Mouse (Mus musculus): Measurements from ENCODE around the gene Dapk2. TPM values are rescaled to one million over a fixed set of nuclear protein-coding genes. Genes with fewer than 3 reads are reported as not detected.

Dapk2 gene
- polyA plus RNA-seq, 1 experiment from 2014 or later, result 6.7 TPM

DNA sequence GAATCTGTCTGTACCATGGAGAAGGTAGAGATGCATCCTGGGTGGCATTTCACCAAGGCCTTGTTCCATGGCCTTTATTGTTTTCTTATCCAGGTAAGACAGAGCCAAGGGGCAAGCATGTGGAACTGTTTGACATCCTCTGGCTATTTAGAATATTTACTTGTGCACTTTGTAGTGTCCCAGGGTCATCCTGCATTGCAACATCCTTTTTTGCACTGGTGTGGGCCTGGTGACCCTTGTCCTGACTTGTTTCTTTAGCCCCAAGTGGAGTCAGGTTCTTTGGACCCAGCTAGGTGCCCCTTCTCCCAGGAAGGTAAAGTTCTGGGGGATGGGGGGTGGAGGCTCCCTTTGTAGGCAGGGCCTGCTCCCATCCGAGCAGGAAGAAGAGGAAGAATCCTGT lies 20.0 kb downstream of the Dapk2 start:
- ATAC-seq (ENCODE audit: low FRiP score) (no peak), DNase-seq (ENCODE audit: low spot score, missing footprints) (peak; percentile 61)
- Histone ChIP-seq H3K4me3 (ENCODE audit: low read depth, low read length) (no peak overlapping the region), H3K4me2 (no peak overlapping the region), H3K27me3 (ENCODE audit: control insufficient read depth, insufficient read depth, low read length) (no peaks in the 10 kb centered on the region), H3K9me3 (ENCODE audit: control insufficient read depth, low read length) (no peaks in the 10 kb centered on the region), H3K4me1 (ENCODE audit: control insufficient read depth, insufficient read depth, low read length) (no peaks in the 10 kb centered on the region), H3K9ac (ENCODE audit: low read length) (no peak overlapping the region), H3K27ac (ENCODE audit: low read depth, low read length) (no peak overlapping the region), H3K36me3 (ENCODE audit: control insufficient read depth, insufficient read depth, low read length) (no peaks in the 10 kb centered on the region)
- WGBS, result 0% methylated on average over 1 of the region's 1 CpGs

GRCm38 (mm10) chr9:66179795-66180194 lies 21.8 kb downstream of the Dapk2 start:
- H3K27ac ChIP-seq (ENCODE audit: low read depth, low read length), result no peak overlapping the region

GRCm38 (mm10) chr9:66181126-66181825 lies 23.3 kb downstream of the Dapk2 start:
- Histone ChIP-seq H3K27me3 (ENCODE audit: control insufficient read depth, insufficient read depth, low read length) (no peaks in the 10 kb centered on the region), H3K9me3 (ENCODE audit: control insufficient read depth, low read length) (no peaks in the 10 kb centered on the region), H3K9ac (ENCODE audit: low read length) (no peak overlapping the region), H3K4me2 (no peak overlapping the region), H3K4me1 (ENCODE audit: control insufficient read depth, insufficient read depth, low read length) (no peaks in the 10 kb centered on the region; the same call in 1 of the 2 replicates), H3K36me3 (ENCODE audit: control insufficient read depth, insufficient read depth, low read length) (no peaks in the 10 kb centered on the region), H3K4me3 (ENCODE audit: low read depth, low read length) (no peak overlapping the region), H3K27ac (ENCODE audit: low read depth, low read length) (no peak overlapping the region)
- 78% methylated on average over 4 of the region's 4 CpGs for WGBS
- no peak for ATAC-seq (ENCODE audit: low FRiP score)
- DNase-seq (ENCODE audit: low spot score, missing footprints), result peak; percentile 62

More at GRCm38 (mm10) chr9:66179795-66180194, 21.8 kb downstream of the Dapk2 start:
- no peak overlapping the region for H3K4me2 ChIP-seq
- H3K9me3 ChIP-seq (ENCODE audit: control insufficient read depth, low read length), result no peaks in the 10 kb centered on the region
- H3K27me3 ChIP-seq (ENCODE audit: control insufficient read depth, insufficient read depth, low read length), result no peaks in the 10 kb centered on the region
- DNase-seq (ENCODE audit: low spot score, missing footprints) (peak; percentile 80), ATAC-seq (ENCODE audit: low FRiP score) (no peak)
- no peaks in the 10 kb centered on the region for H3K4me1 ChIP-seq (ENCODE audit: control insufficient read depth, insufficient read depth, low read length)
- WGBS, result 90% methylated on average over 6 of the region's 6 CpGs
- no peaks in the 10 kb centered on the region for H3K36me3 ChIP-seq (ENCODE audit: control insufficient read depth, insufficient read depth, low read length)
- H3K4me3 ChIP-seq (ENCODE audit: low read depth, low read length), result no peak overlapping the region
- no peak overlapping the region for H3K9ac ChIP-seq (ENCODE audit: low read length)

DNA sequence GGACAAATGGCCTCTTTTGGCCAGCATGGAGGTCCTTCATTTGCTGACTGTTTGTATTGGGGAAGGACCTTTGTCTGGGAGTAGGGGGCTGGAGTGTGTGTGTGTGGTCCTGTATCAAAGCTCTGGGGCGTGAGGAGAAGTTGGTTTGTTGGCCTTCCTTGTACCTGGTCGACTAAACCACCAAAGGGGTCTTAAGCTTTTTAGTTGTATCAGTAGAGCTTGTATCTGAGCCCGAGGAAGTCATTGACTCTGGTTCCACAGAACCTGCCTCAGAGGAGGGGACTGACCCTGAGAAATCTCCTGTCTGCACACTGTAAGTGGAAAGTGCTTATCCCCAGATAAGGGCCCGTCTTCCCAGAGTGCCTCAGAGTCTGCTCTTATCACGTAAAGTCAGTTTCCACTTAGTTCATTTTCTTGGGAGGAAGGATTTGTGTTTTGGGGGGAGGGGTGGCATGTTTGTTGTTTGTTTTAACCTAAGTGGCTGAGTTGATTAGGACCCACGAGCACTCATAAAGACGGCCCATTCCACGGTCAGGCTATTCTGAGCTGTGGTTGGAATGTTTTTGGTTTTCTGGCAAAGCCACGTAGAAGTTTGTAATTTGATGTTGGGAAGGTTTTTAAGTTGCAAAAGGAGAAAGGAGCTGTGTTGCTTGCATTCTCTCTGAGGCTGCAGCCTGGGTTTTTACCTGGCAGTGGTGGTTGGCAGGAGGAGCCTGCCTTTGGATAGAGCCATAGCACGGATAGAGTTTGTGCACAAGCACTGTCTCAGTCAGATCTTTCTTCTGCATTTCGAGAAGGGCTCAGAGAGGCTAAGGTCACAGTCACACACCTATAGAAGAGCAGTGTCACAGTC lies 24.0 kb downstream of the Dapk2 start:
- WGBS, result 68% methylated on average over 11 of the region's 11 CpGs
- no peak overlapping the region for H3K4me3 ChIP-seq (ENCODE audit: low read depth, low read length)
- H3K9ac ChIP-seq (ENCODE audit: low read length), result no peak overlapping the region
- H3K4me1 ChIP-seq (ENCODE audit: control insufficient read depth, insufficient read depth, low read length), result peaks cover 7% of the 10 kb centered on the region
- no peaks in the 10 kb centered on the region for H3K36me3 ChIP-seq (ENCODE audit: control insufficient read depth, insufficient read depth, low read length)
- ATAC-seq (ENCODE audit: low FRiP score), result no peak
- no peaks in the 10 kb centered on the region for H3K9me3 ChIP-seq (ENCODE audit: control insufficient read depth, low read length)
- no peaks in the 10 kb centered on the region for H3K27me3 ChIP-seq (ENCODE audit: control insufficient read depth, insufficient read depth, low read length)
- no peak overlapping the region for H3K4me2 ChIP-seq
- peak; percentile 80 for DNase-seq (ENCODE audit: low spot score, missing footprints)
- H3K27ac ChIP-seq (ENCODE audit: low read depth, low read length), result no peak overlapping the region; the same call in 1 of the 2 replicates

DNA sequence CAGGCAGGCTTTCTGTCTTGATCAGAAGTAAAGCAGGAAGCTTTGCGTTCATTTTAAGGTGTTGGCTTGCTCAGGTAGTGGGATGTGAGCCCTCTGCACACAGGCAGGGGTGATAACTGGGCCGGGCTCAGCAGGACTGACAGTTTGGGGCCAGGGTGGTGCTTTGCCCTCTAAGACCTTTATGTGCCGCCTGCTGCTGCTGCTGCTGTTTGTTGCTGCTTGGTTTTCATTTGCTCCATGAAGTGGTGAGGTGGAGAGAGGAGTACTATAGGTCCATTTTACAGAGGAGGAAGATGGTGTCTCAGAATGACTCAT lies 24.6 kb downstream of the Dapk2 start:
- ATAC-seq (ENCODE audit: low FRiP score) (no peak), DNase-seq (ENCODE audit: low spot score, missing footprints) (no peak)
- H3K9me3 ChIP-seq (ENCODE audit: control insufficient read depth, low read length), result no peaks in the 10 kb centered on the region
- no peak overlapping the region for H3K9ac ChIP-seq (ENCODE audit: low read length)
- no peaks in the 10 kb centered on the region for H3K36me3 ChIP-seq (ENCODE audit: control insufficient read depth, insufficient read depth, low read length)
- H3K4me2 ChIP-seq, result no peak overlapping the region
- no peak overlapping the region; the same call in 1 of the 2 replicates for H3K27ac ChIP-seq (ENCODE audit: low read depth, low read length)
- H3K4me1 ChIP-seq (ENCODE audit: control insufficient read depth, insufficient read depth, low read length), result peaks cover 10% of the 10 kb centered on the region
- no peaks in the 10 kb centered on the region for H3K27me3 ChIP-seq (ENCODE audit: control insufficient read depth, insufficient read depth, low read length)
- H3K4me3 ChIP-seq (ENCODE audit: low read depth, low read length), result no peak overlapping the region
- WGBS, result 75% methylated on average over 3 of the region's 3 CpGs

GRCm38 (mm10) chr9:66183023-66183422 lies 25.0 kb downstream of the Dapk2 start:
- Histone ChIP-seq H3K4me1 (ENCODE audit: control insufficient read depth, insufficient read depth, low read length) (peaks cover 10% of the 10 kb centered on the region), H3K4me3 (ENCODE audit: low read depth, low read length) (no peak overlapping the region), H3K27me3 (ENCODE audit: control insufficient read depth, insufficient read depth, low read length) (no peaks in the 10 kb centered on the region), H3K27ac (ENCODE audit: low read depth, low read length) (no peak overlapping the region), H3K9ac (ENCODE audit: low read length) (no peak overlapping the region), H3K9me3 (ENCODE audit: control insufficient read depth, low read length) (no peaks in the 10 kb centered on the region), H3K36me3 (ENCODE audit: control insufficient read depth, insufficient read depth, low read length) (no peaks in the 10 kb centered on the region), H3K4me2 (no peak overlapping the region)
- 86% methylated on average over 3 of the region's 3 CpGs for WGBS
- DNase-seq (ENCODE audit: low spot score, missing footprints) (peak; percentile 61), ATAC-seq (ENCODE audit: low FRiP score) (no peak)

DNA sequence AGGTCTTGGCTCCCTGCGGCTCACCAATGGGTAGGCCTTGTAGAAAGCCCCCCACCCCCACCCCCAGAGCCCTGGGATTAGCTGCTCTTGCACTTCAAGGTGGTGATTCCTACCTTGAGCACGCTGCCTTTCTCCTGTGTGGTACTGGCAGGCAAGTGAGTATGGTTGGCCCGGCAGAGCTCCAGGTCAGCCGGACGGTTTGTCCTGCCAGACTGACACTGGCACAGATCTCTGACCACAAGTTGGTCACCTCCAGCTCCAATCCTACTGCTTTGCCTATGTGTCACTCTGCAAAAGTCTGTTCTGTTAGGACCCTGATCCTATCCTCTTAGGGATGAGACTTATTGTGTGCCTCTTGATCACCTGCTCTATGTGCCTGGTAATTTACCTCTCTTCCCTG lies 26.5 kb downstream of the Dapk2 start:
- ATAC-seq (ENCODE audit: low FRiP score), result no peak

GRCm38 (mm10) chr9:66186426-66186825 lies 28.4 kb downstream of the Dapk2 start:
- H3K27ac ChIP-seq (ENCODE audit: low read depth, low read length), result peak overlapping the region; percentile 31; the same call in 1 of the 2 replicates
- peaks cover 10% of the 10 kb centered on the region for H3K4me1 ChIP-seq (ENCODE audit: control insufficient read depth, insufficient read depth, low read length)
- H3K9me3 ChIP-seq (ENCODE audit: control insufficient read depth, low read length), result no peaks in the 10 kb centered on the region
- H3K27me3 ChIP-seq (ENCODE audit: control insufficient read depth, insufficient read depth, low read length), result no peaks in the 10 kb centered on the region
- no peak overlapping the region for H3K9ac ChIP-seq (ENCODE audit: low read length)
- ATAC-seq (ENCODE audit: low FRiP score) (peak; percentile 67; the same call in 1 of the 2 replicates), DNase-seq (ENCODE audit: low spot score, missing footprints) (peak; percentile 88)
- no peak overlapping the region for H3K4me3 ChIP-seq (ENCODE audit: low read depth, low read length)
- no peak overlapping the region for H3K4me2 ChIP-seq
- no peaks in the 10 kb centered on the region for H3K36me3 ChIP-seq (ENCODE audit: control insufficient read depth, insufficient read depth, low read length)
- 15% methylated on average over 6 of the region's 6 CpGs for WGBS

More for the DNA sequence above, 26.5 kb downstream of the Dapk2 start:
- Histone ChIP-seq H3K27ac (ENCODE audit: low read depth, low read length) (no peak overlapping the region), H3K4me1 (ENCODE audit: control insufficient read depth, insufficient read depth, low read length) (peaks cover 10% of the 10 kb centered on the region), H3K9me3 (ENCODE audit: control insufficient read depth, low read length) (no peaks in the 10 kb centered on the region), H3K9ac (ENCODE audit: low read length) (no peak overlapping the region), H3K4me2 (no peak overlapping the region), H3K4me3 (ENCODE audit: low read depth, low read length) (no peak overlapping the region), H3K27me3 (ENCODE audit: control insufficient read depth, insufficient read depth, low read length) (no peaks in the 10 kb centered on the region), H3K36me3 (ENCODE audit: control insufficient read depth, insufficient read depth, low read length) (no peaks in the 10 kb centered on the region)
- no peak for DNase-seq (ENCODE audit: low spot score, missing footprints)
- 59% methylated on average over 5 of the region's 5 CpGs for WGBS

DNA sequence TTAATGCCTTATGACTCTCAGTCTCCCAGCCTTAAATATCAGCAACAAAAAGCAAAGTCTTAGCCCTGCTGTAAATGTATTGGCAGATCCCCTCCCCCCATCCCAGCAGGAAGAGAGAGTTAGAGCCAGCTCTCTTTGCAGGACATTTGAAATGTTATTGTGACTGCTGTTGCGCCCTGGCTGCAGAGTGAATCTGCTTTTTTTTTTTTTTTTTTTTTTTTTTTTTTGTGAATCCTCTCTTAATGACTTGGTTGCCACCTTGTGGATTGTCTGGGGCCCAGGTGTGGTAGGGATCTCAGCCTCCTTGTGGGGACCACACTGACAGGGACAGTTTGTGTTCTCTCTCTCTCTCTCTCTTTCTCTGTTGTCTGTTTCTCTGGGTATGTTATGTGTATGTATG lies 31.0 kb downstream of the Dapk2 start:
- no peak overlapping the region for H3K27ac ChIP-seq (ENCODE audit: low read depth, low read length)
- DNase-seq (ENCODE audit: low spot score, missing footprints) (peak; percentile 67), ATAC-seq (ENCODE audit: low FRiP score) (no peak)
- H3K9me3 ChIP-seq (ENCODE audit: control insufficient read depth, low read length), result no peaks in the 10 kb centered on the region
- H3K9ac ChIP-seq (ENCODE audit: low read length), result no peak overlapping the region
- H3K27me3 ChIP-seq (ENCODE audit: control insufficient read depth, insufficient read depth, low read length), result no peaks in the 10 kb centered on the region
- H3K4me3 ChIP-seq (ENCODE audit: low read depth, low read length), result no peak overlapping the region
- 67% methylated on average over 1 of the region's 1 CpGs for WGBS
- peaks cover 10% of the 10 kb centered on the region for H3K4me1 ChIP-seq (ENCODE audit: control insufficient read depth, insufficient read depth, low read length)
- no peaks in the 10 kb centered on the region for H3K36me3 ChIP-seq (ENCODE audit: control insufficient read depth, insufficient read depth, low read length)
- H3K4me2 ChIP-seq, result no peak overlapping the region
